Mouse (Mus musculus) midbrain, postnatal 0 days (tissue): ENCODE results near the gene Zdhhc7. TPM values are rescaled to one million over a fixed set of nuclear protein-coding genes. Genes with fewer than 3 reads are reported as not detected.

Experiments
- ATAC-seq: fragments of 200-750 bp; cut with Nextera tagmentation; 2 replicates; pipeline ENCODE4 v1.8.0; 2017; ENCODE audit warnings: moderate number of reproducible peaks, mild to moderate bottlenecking, moderate TSS enrichment, moderate library complexity; ENCODE audit not compliant: low FRiP score
- DNase-seq: peaks from one replicate; pipeline ENCODE4 v3.0.0-alpha.2; 2015; ENCODE audit warnings: low spot score
- H3K27ac ChIP-seq: fragments of 300-500 bp; sonication (generic); 2 replicates; pipeline ENCODE4 v1.5.1; 2014; ENCODE audit warnings: low read depth, mild to moderate bottlenecking, low read length, mixed read lengths
- H3K27me3 ChIP-seq: fragments of 300-500 bp; sonication (generic); 2 replicates; pipeline ENCODE4 v1.6.1; 2014; ENCODE audit warnings: low read length, control low read depth, mixed read lengths; ENCODE audit not compliant: insufficient read depth
- H3K36me3 ChIP-seq: fragments of 300-500 bp; sonication (generic); 2 replicates; pipeline ENCODE4 v1.6.1; 2014; ENCODE audit warnings: low read length, control low read depth, mixed read lengths; ENCODE audit not compliant: insufficient read depth
- H3K4me1 ChIP-seq: fragments of 300-500 bp; sonication (generic); 2 replicates; pipeline ENCODE4 v1.6.1; 2014; ENCODE audit warnings: mild to moderate bottlenecking, control low read depth, antibody characterized with exemption, low read length, mixed read lengths; ENCODE audit not compliant: insufficient read depth
- H3K4me2 ChIP-seq: fragments of 300-500 bp; sonication (generic); 2 replicates; pipeline ENCODE4 v1.6.1; 2014; ENCODE audit warnings: low read depth, mild to moderate bottlenecking, low read length, mixed read lengths; ENCODE audit not compliant: poor library complexity, severe bottlenecking
- H3K4me3 ChIP-seq: fragments of 300-500 bp; sonication (generic); 2 replicates; pipeline ENCODE4 v1.5.1; 2014; ENCODE audit warnings: low read depth, mild to moderate bottlenecking, low read length, moderate library complexity
- H3K9ac ChIP-seq: fragments of 300-500 bp; sonication (generic); replicated peaks from 2 replicates; pipeline ENCODE4 v1.6.1; 2014; ENCODE audit warnings: mild to moderate bottlenecking, low read length, moderate library complexity, mixed read lengths; ENCODE audit not compliant: poor library complexity, severe bottlenecking
- H3K9me3 ChIP-seq: fragments of 300-500 bp; sonication (generic); 2 replicates; pipeline ENCODE4 v1.6.1; 2016; ENCODE audit warnings: low read length, control low read depth
- CTCF ChIP-seq: IDR thresholded peaks from 2 replicates; pipeline ENCODE4 v1.5.1; 2016; ENCODE audit warnings: antibody characterized with exemption, mild to moderate bottlenecking
- WGBS: fragments of 180-500 bp; shearing (Covaris S2); extraction: QIAGEN DNeasy Blood & Tissue Kit; methylation state at CpG from one replicate; pipeline ENCODE4 v1.1.7; 2014; 5-methylcytosine and 5-hydroxymethylcytosine counted together
- polyA plus RNA-seq: library from polyadenylated mRNA; unstranded; fragments of >200 nt; fragmentation: Nextera tagmentation; extraction: Ambion mirVana; gene quantifications from 2 replicates; pipeline ENCODE4 v1.2.1, GENCODE M21; 2015
- total RNA-seq: library from RNA; depleted of rRNA; stranded (reverse); fragments of >200 nt; gene quantifications from 2 replicates; pipeline ENCODE4 v1.2.3, GENCODE M21; 2014

The Zdhhc7 gene
- total and polyA plus RNA-seq, 2 experiments from 2014 or later = 24.6 to 40.8 TPM

- no peak for TF ChIP-seq CTCF
- no peak overlapping the region for H3K4me3 ChIP-seq
- 80% methylated on average over 5 of the region's 5 CpGs for WGBS
- no peaks in the 10 kb centered on the region for H3K9me3 ChIP-seq
- H3K4me1 ChIP-seq = no peaks in the 10 kb centered on the region
- no peaks in the 10 kb centered on the region for H3K27me3 ChIP-seq
- DNase-seq (no peak), ATAC-seq (no peak)
- no peak overlapping the region for H3K27ac ChIP-seq
- H3K36me3 ChIP-seq = no peaks in the 10 kb centered on the region
- no peak overlapping the region for H3K4me2 ChIP-seq
- H3K9ac ChIP-seq = no peak overlapping the region
Observed at GRCm38 (mm10) chr8:120112535-120112934, 11.3 kb upstream of the Zdhhc7 start.

- ATAC-seq (no peak), DNase-seq (no peak)
- Histone ChIP-seq H3K9me3 (no peaks in the 10 kb centered on the region), H3K4me3 (no peak overlapping the region), H3K27ac (no peak overlapping the region), H3K27me3 (no peaks in the 10 kb centered on the region), H3K36me3 (no peaks in the 10 kb centered on the region), H3K4me2 (no peak overlapping the region), H3K9ac (no peak overlapping the region), H3K4me1 (no peaks in the 10 kb centered on the region)
- no peak for TF ChIP-seq CTCF
- 60% methylated on average over 4 of the region's 4 CpGs for WGBS
Observed at GRCm38 (mm10) chr8:120111382-120111781, 10.1 kb upstream of the Zdhhc7 start.

GRCm38 (mm10) chr8:120110966-120111365 lies 9.7 kb upstream of the Zdhhc7 start:
- H3K4me2 ChIP-seq = no peak overlapping the region
- H3K36me3 ChIP-seq = no peaks in the 10 kb centered on the region
- no peaks in the 10 kb centered on the region for H3K27me3 ChIP-seq
- no peak overlapping the region for H3K4me3 ChIP-seq
- DNase-seq = no peak
- no peak overlapping the region for H3K27ac ChIP-seq
- no peaks in the 10 kb centered on the region for H3K9me3 ChIP-seq
- no peak for TF ChIP-seq CTCF
- ATAC-seq = no peak
- H3K4me1 ChIP-seq = no peaks in the 10 kb centered on the region
- H3K9ac ChIP-seq = no peak overlapping the region
- 80% methylated on average over 4 of the region's 4 CpGs for WGBS

GRCm38 (mm10) chr8:120109149-120109548 lies 7.9 kb upstream of the Zdhhc7 start:
- Histone ChIP-seq H3K4me1 (no peaks in the 10 kb centered on the region), H3K9ac (no peak overlapping the region), H3K36me3 (no peaks in the 10 kb centered on the region; the same call in 1 of the 2 replicates), H3K27me3 (no peaks in the 10 kb centered on the region), H3K9me3 (no peaks in the 10 kb centered on the region), H3K4me3 (no peak overlapping the region), H3K27ac (no peak overlapping the region), H3K4me2 (no peak overlapping the region)
- 66% methylated on average over 3 of the region's 3 CpGs for WGBS
- no peak for DNase-seq
- ATAC-seq = no peak
- TF ChIP-seq CTCF = no peak

- TF ChIP-seq CTCF = no peak
- Histone ChIP-seq H3K27ac (no peak overlapping the region), H3K4me1 (peaks cover 16% of the 10 kb centered on the region; the same call in 1 of the 2 replicates), H3K4me2 (no peak overlapping the region), H3K36me3 (no peaks in the 10 kb centered on the region; the same call in 1 of the 2 replicates), H3K9ac (no peak overlapping the region), H3K27me3 (no peaks in the 10 kb centered on the region), H3K9me3 (no peaks in the 10 kb centered on the region), H3K4me3 (no peak overlapping the region)
- WGBS = 69% methylated on average over 9 of the region's 9 CpGs
- DNase-seq = no peak
- ATAC-seq = no peak
Observed at GRCm38 (mm10) chr8:120104721-120105272, 3.5 kb upstream of the Zdhhc7 start.

GRCm38 (mm10) chr8:120103916-120104315 lies 2.6 kb upstream of the Zdhhc7 start:
- H3K27ac ChIP-seq = no peak overlapping the region
- 0 out of 2 replicates have a peak overlapping the region, but pooled peaks have one; percentile 8 for H3K9ac ChIP-seq
- H3K9me3 ChIP-seq = no peaks in the 10 kb centered on the region
- no peak for ATAC-seq
- DNase-seq = no peak
- H3K4me2 ChIP-seq = no peak overlapping the region
- 96% methylated on average over 9 of the region's 9 CpGs for WGBS
- no peak overlapping the region for H3K4me3 ChIP-seq
- no peaks in the 10 kb centered on the region; the same call in 1 of the 2 replicates for H3K36me3 ChIP-seq
- TF ChIP-seq CTCF = no peak
- H3K4me1 ChIP-seq = peaks cover 16% of the 10 kb centered on the region; the same call in 1 of the 2 replicates
- no peaks in the 10 kb centered on the region for H3K27me3 ChIP-seq
